21 mouse cellular contexts compared by ENCODE assay signal in the genomic region with DNA sequence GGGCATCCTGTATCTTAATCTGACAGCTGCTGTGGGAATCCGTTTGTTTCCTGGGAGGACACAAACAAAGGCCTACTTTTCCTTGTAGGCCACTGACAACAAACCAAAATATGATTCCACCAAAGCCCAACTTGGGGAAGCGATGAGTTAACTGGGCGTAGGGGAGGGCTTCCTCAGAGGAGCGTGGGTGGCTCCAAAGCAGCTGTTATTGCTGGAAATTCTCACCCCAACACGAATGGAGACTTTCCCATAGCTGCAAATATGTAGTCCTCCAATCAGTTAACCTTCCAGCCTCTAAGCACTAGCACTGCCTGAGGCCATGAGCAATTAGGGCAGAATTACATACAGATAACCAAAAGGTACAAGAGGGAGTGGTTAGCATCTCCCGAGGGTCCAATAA.
DNase-seq lines count a peak whose midpoint lies in the region; ATAC-seq and TF ChIP-seq lines count a peak whose summit lies in the region.
"Had no signal": no experiment of that assay in that cellular context is flagged by ENCODE, and none has a peak within 500 bp of the region (broad histone marks: within the 10 kb centered on the region; RNA-seq: fewer than 3 reads in every experiment).

No protein-coding gene starts in this region.

- no peaks in the 10 kb centered on the region for H3K79me2 ChIP-seq in myocyte (ENCODE audit: control insufficient read depth, insufficient read depth)

- H3K4me3 ChIP-seq in kidney, postnatal 0 days (replicated peaks; ENCODE audit: low read depth, low read length): no peak overlapping the region
- H3K4me3 ChIP-seq in bone marrow, adult 2 months (replicated peaks; ENCODE audit: control insufficient read depth, low read depth, low read length): no peak overlapping the region
- H3K4me3 ChIP-seq in myocyte: no peak overlapping the region
- H3K4me3 ChIP-seq: embryonic facial prominence, embryonic 10.5 days; embryonic facial prominence, embryonic 12.5 days; forebrain, embryonic 13.5 days; forebrain, embryonic 15.5 days had no signal

- H3K27me3 ChIP-seq in kidney, postnatal 0 days (ENCODE audit: insufficient read depth, low read length): no peaks in the 10 kb centered on the region
- H3K27me3 ChIP-seq in myocyte (ENCODE audit: control insufficient read depth, insufficient read depth, insufficient read length): no peaks in the 10 kb centered on the region
- H3K27me3 ChIP-seq: embryonic facial prominence, embryonic 12.5 days; forebrain, embryonic 13.5 days; forebrain, embryonic 15.5 days; Patski had no signal

- no peaks in the 10 kb centered on the region for H3K36me3 ChIP-seq in kidney, postnatal 0 days (ENCODE audit: insufficient read depth, low read length)
- H3K36me3 ChIP-seq in myocyte (ENCODE audit: control insufficient read depth, insufficient read depth): no peaks in the 10 kb centered on the region
- H3K36me3 ChIP-seq: embryonic facial prominence, embryonic 10.5 days; embryonic facial prominence, embryonic 12.5 days; forebrain, embryonic 15.5 days had no signal

- H3K4me1 ChIP-seq in kidney, postnatal 0 days (replicated peaks; ENCODE audit: insufficient read depth, low read length): no peaks in the 10 kb centered on the region
- peaks cover 7% of the 10 kb centered on the region for H3K4me1 ChIP-seq in bone marrow, adult 2 months (ENCODE audit: control insufficient read depth, insufficient read depth, low read length)
- H3K4me1 ChIP-seq: forebrain, embryonic 13.5 days; forebrain, embryonic 15.5 days had no signal

- 46% methylated on average over 6 of the region's 6 CpGs for WGBS in kidney, postnatal 0 days
- 52% methylated on average over 6 of the region's 6 CpGs for WGBS in bone marrow, adult 2 months

- no peak overlapping the region for H3K27ac ChIP-seq in kidney, postnatal 0 days
- peak overlapping the region; percentile 25; the same call in 1 of the 2 replicates for H3K27ac ChIP-seq in bone marrow, adult 2 months (ENCODE audit: control insufficient read depth, insufficient read depth, low read depth, low read length, poor library complexity)
- H3K27ac ChIP-seq: embryonic facial prominence, embryonic 10.5 days; embryonic facial prominence, embryonic 12.5 days; forebrain, embryonic 13.5 days; forebrain, embryonic 15.5 days had no signal

- no peak for TF ChIP-seq CTCF in kidney, postnatal 0 days (IDR thresholded peaks at IDR 0.05; ENCODE audit: low read depth)
- no peak for TF ChIP-seq CTCF in bone marrow, adult 2 months (IDR thresholded peaks at IDR 0.05; ENCODE audit: control insufficient read depth, insufficient read depth, low read length)

- no peak overlapping the region for H3K9ac ChIP-seq in kidney, postnatal 0 days (ENCODE audit: low read depth, low read length)
- H3K9ac ChIP-seq: embryonic facial prominence, embryonic 12.5 days; forebrain, embryonic 13.5 days; forebrain, embryonic 15.5 days; forebrain, postnatal 0 days had no signal

- ATAC-seq in kidney, postnatal 0 days (replicated peaks; ENCODE audit: low FRiP score, low read depth): no peak
- ATAC-seq: activated CD4-positive, CD25-positive, alpha-beta regulatory T cell, adult 4 months; forebrain, embryonic 13.5 days; forebrain, embryonic 15.5 days; forebrain, postnatal 0 days; Patski had no signal

- no peak overlapping the region for H3ac ChIP-seq in myocyte (ENCODE audit: control insufficient read depth, insufficient read length)

- TF ChIP-seq POLR2A in bone marrow, adult 2 months (IDR thresholded peaks at IDR 0.05; ENCODE audit: borderline replicate concordance, control insufficient read depth, low read depth, low read length): no peak
- TF ChIP-seq POLR2A in myocyte (IDR thresholded peaks at IDR 0.05; ENCODE audit: insufficient read length, low read depth): no peak

- H3K9me3 ChIP-seq in kidney, postnatal 0 days (replicated peaks; ENCODE audit: low read length): no peaks in the 10 kb centered on the region
- H3K9me3 ChIP-seq: embryonic facial prominence, embryonic 10.5 days; embryonic facial prominence, embryonic 12.5 days; forebrain, embryonic 13.5 days; forebrain, embryonic 15.5 days had no signal

- no peak overlapping the region for H3K4me2 ChIP-seq in kidney, postnatal 0 days (ENCODE audit: low read length)
- H3K4me2 ChIP-seq in myocyte (ENCODE audit: low read depth): peak overlapping the region; percentile 46
- H3K4me2 ChIP-seq: embryonic facial prominence, embryonic 12.5 days; forebrain, embryonic 13.5 days; forebrain, embryonic 15.5 days had no signal

- DNase-seq in kidney, postnatal 0 days (ENCODE audit: low spot score): peak; percentile 22
- no peak for DNase-seq in kidney, adult 18-20 months
- no peak for DNase-seq in cerebellum, postnatal 36 days
- DNase-seq in MN1 (ENCODE audit: low spot score): no peak
- DNase-seq: adrenal gland, adult 8-10 months; adrenal gland, postnatal 14 days; adrenal gland, postnatal 36 days; cerebellum, adult 11 months; cerebellum, adult 18-20 months; cerebellum, adult 8-10 months; cerebellum, adult 9-11 months; cerebellum, postnatal 14 days; forebrain, postnatal 0 days had no signal

TF ChIP-seq in myocyte, 11 proteins besides CTCF, POLR2A, EP300 and RAD21:
- TF ChIP-seq E2F4 (IDR thresholded peaks at IDR 0.05; ENCODE audit: insufficient read depth) (no peak), USF1 (IDR thresholded peaks at IDR 0.05; ENCODE audit: low read depth) (no peak), TCF12 (IDR thresholded peaks at IDR 0.05; ENCODE audit: insufficient read depth, poor library complexity, severe bottlenecking) (peak; percentile 44), MYOG (IDR thresholded peaks at IDR 0.05; ENCODE audit: control insufficient read depth in 1 of 3, insufficient read depth in 1 of 3, insufficient read length in 2 of 3, low read depth in 2 of 3) (peak in 2 of 3 experiments; percentile 16 to 66), MYOD1 (IDR thresholded peaks at IDR 0.05; ENCODE audit: control insufficient read depth in 1 of 3, insufficient read length in 2 of 3, low read depth in 2 of 3) (peak in 2 of 3 experiments; percentile 73 to 84)
TF ChIP-seq in myocyte: peak in this region for 3.
